Mouse (Mus musculus) cerebellum, adult 18-20 months (tissue): Measurements from ENCODE around the gene Nrxn3.
A peak's percentile ranks its signal among the peaks of the same experiment; 100 is the strongest.

Source experiments
- DNase-seq, 2 experiments: peaks; one replicate each; pipeline ENCODE4 v3.0.0; 2021

Gene Nrxn3

GRCm38 (mm10) chr12:89554740-89555430, 832.2 kb downstream of the Nrxn3 start:
- DNase-seq, result peak; percentile 61 to 70

- no peak for DNase-seq
Observed at GRCm38 (mm10) chr12:89558921-89559320, 836.2 kb downstream of the Nrxn3 start.

- DNase-seq, result no peak
Observed at GRCm38 (mm10) chr12:89561989-89562565, 839.4 kb downstream of the Nrxn3 start.

GRCm38 (mm10) chr12:89568723-89569377, 846.2 kb downstream of the Nrxn3 start:
- no peak for DNase-seq

- no peak for DNase-seq
Observed at GRCm38 (mm10) chr12:89592459-89592858, 869.8 kb downstream of the Nrxn3 start.

- DNase-seq, result no peak
Observed at GRCm38 (mm10) chr12:89613670-89614069, 891.0 kb downstream of the Nrxn3 start.

GRCm38 (mm10) chr12:89625746-89626145, 903.1 kb downstream of the Nrxn3 start:
- DNase-seq, result peak; percentile 28 to 46

- DNase-seq, result no peak
Observed at GRCm38 (mm10) chr12:89640046-89640445, 917.4 kb downstream of the Nrxn3 start.

- DNase-seq, result no peak
Observed at GRCm38 (mm10) chr12:89641460-89641859, 918.8 kb downstream of the Nrxn3 start.

- no peak for DNase-seq
Observed at GRCm38 (mm10) chr12:89653211-89653610, 930.5 kb downstream of the Nrxn3 start.

- DNase-seq, result no peak
Observed at GRCm38 (mm10) chr12:89661219-89661618, 938.5 kb downstream of the Nrxn3 start.

- DNase-seq, result no peak
Observed at GRCm38 (mm10) chr12:89668856-89669255, 946.2 kb downstream of the Nrxn3 start.

GRCm38 (mm10) chr12:89672819-89673218, 950.1 kb downstream of the Nrxn3 start:
- DNase-seq, result no peak

GRCm38 (mm10) chr12:89685633-89686032, 963.0 kb downstream of the Nrxn3 start:
- no peak for DNase-seq

GRCm38 (mm10) chr12:89689086-89689485, 966.4 kb downstream of the Nrxn3 start:
- DNase-seq, result peak; percentile 49 to 58

- DNase-seq, result no peak
Observed at GRCm38 (mm10) chr12:89699469-89699868, 976.8 kb downstream of the Nrxn3 start.

- DNase-seq, result peak; percentile 59 to 61
Observed at GRCm38 (mm10) chr12:89700937-89701458, 978.3 kb downstream of the Nrxn3 start.

GRCm38 (mm10) chr12:89702931-89703330, 980.3 kb downstream of the Nrxn3 start:
- peak; percentile 78 to 92 for DNase-seq

- peak; percentile 35 to 36 for DNase-seq
Observed at GRCm38 (mm10) chr12:89707913-89708312, 985.2 kb downstream of the Nrxn3 start.

- DNase-seq, result peak; percentile 45 to 59
Observed at GRCm38 (mm10) chr12:89710459-89710858, 987.8 kb downstream of the Nrxn3 start.

- DNase-seq, result no peak
Observed at GRCm38 (mm10) chr12:89711791-89712190, 989.1 kb downstream of the Nrxn3 start.

GRCm38 (mm10) chr12:89719194-89720080, 996.8 kb downstream of the Nrxn3 start:
- no peak for DNase-seq

- DNase-seq, result no peak
Observed at GRCm38 (mm10) chr12:89720945-89721344, 998.3 kb downstream of the Nrxn3 start.
